Mouse (Mus musculus): ENCODE measurements around the gene Slc7a12. TPM values are rescaled to one million over a fixed set of nuclear protein-coding genes. Genes with fewer than 3 reads are reported as not detected.

Slc7a12 gene
- polyA plus RNA-seq (2015; fragmentation: Nextera tagmentation; extraction: Ambion mirVana) = not detected in 2 replicates

- Histone ChIP-seq H3K36me3 (no peaks in the 10 kb centered on the region), H3K4me2 (no peak within 1 kb of the TSS), H3K9me3 (no peaks in the 10 kb centered on the region)
Measured at GRCm38 (mm10) chr3:14480397-14480796, at the start of gene Slc7a12. Gene Slc7a12 (plus strand): TSS chr3:14480697.

GRCm38 (mm10) chr3:14432381-14432780 lies 48.1 kb upstream of the Slc7a12 start:
- no peak overlapping the region for H3K4me3 ChIP-seq
- no peaks in the 10 kb centered on the region for H3K9me3 ChIP-seq
- no peak overlapping the region for H3K9ac ChIP-seq
- H3K36me3 ChIP-seq = no peaks in the 10 kb centered on the region
- 66% methylated on average over 1 of the region's 1 CpGs for WGBS
- no peaks in the 10 kb centered on the region for H3K27me3 ChIP-seq
- no peaks in the 10 kb centered on the region for H3K4me1 ChIP-seq
- ATAC-seq (ENCODE audit: borderline replicate concordance, extremely low read depth, low FRiP score, low TSS enrichment) = no peak
- H3K4me2 ChIP-seq = no peak overlapping the region
- H3K27ac ChIP-seq = no peak overlapping the region

More at GRCm38 (mm10) chr3:14480397-14480796, at the start of gene Slc7a12:
- ATAC-seq (ENCODE audit: borderline replicate concordance, extremely low read depth, low FRiP score, low TSS enrichment) = no peak
- no peak within 1 kb of the TSS for H3K27ac ChIP-seq
- no peak within 1 kb of the TSS for H3K9ac ChIP-seq
- H3K27me3 ChIP-seq = no peaks in the 10 kb centered on the region
- H3K4me3 ChIP-seq = no peak within 1 kb of the TSS
- H3K4me1 ChIP-seq = no peaks in the 10 kb centered on the region

GRCm38 (mm10) chr3:14446015-14446414 lies 34.5 kb upstream of the Slc7a12 start:
- Histone ChIP-seq H3K9me3 (no peaks in the 10 kb centered on the region), H3K36me3 (no peaks in the 10 kb centered on the region), H3K4me1 (no peaks in the 10 kb centered on the region), H3K4me2 (no peak overlapping the region), H3K27me3 (no peaks in the 10 kb centered on the region), H3K9ac (no peak overlapping the region), H3K4me3 (no peak overlapping the region), H3K27ac (no peak overlapping the region)
- no peak for ATAC-seq (ENCODE audit: borderline replicate concordance, extremely low read depth, low FRiP score, low TSS enrichment)
- WGBS = 86% methylated on average over 4 of the region's 4 CpGs

- Histone ChIP-seq H3K4me3 (no peak overlapping the region), H3K9ac (no peak overlapping the region), H3K4me1 (no peaks in the 10 kb centered on the region), H3K27me3 (no peaks in the 10 kb centered on the region), H3K4me2 (no peak overlapping the region), H3K27ac (no peak overlapping the region), H3K9me3 (no peaks in the 10 kb centered on the region), H3K36me3 (no peaks in the 10 kb centered on the region)
- ATAC-seq (ENCODE audit: borderline replicate concordance, extremely low read depth, low FRiP score, low TSS enrichment) = no peak
- 91% methylated on average over 4 of the region's 4 CpGs for WGBS
Measured at GRCm38 (mm10) chr3:14446691-14447090, 33.8 kb upstream of the Slc7a12 start.

Other genes starting within 250 kb of the Slc7a12 start
- gene 1810022K09Rik, start 130.6 kb downstream of the Slc7a12 start, polyA plus RNA-seq (2015; fragmentation: Nextera tagmentation; extraction: Ambion mirVana) = 332 and 338 TPM in 2 replicates
- 7.8 and 7.9 TPM in 2 replicates for gene Car13, start 161.0 kb downstream of the Slc7a12 start, polyA plus RNA-seq (2015; fragmentation: Nextera tagmentation; extraction: Ambion mirVana)